Mouse (Mus musculus) forelimb bud, embryonic 11.5 days (tissue): ENCODE results near the gene Als2cr12.
"Not testable (repeated sequence)": the region's sequence is repeated elsewhere in the genome, so short reads cannot be mapped to it uniquely, and the experiment has no call there.

ENCODE experiments used
- DNase-seq: peaks from one replicate; pipeline ENCODE4 v3.0.0-alpha.2; 2012; ENCODE audit warnings: low read depth, low spot score

Gene Als2cr12

DNA sequence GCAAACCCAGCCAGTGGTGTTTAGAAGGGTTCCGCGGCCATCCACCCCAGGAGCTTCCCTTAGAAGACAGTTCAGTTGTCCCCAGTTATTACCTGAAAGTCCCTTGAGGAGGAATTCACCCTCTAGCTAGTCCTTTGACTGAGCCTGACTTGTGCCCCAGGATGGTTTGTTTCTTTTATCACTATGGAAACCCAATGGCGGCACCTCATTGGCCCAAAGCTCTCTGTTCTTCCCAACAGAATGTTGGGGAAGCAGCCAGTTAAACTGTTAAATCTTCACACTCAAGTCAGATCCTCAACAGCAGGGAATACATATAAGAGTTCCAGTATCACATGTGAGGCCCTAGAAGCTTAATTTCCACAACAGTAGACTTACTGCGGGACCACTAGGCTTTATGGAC is at the start of gene Als2cr12:
TSS of gene Als2cr12 (minus strand) at position 180 of the 400 bp plus-strand sequence.
- not testable (repeated sequence) for DNase-seq

- no peak for DNase-seq
Measured at GRCm38 (mm10) chr1:58744645-58745044, 48.9 kb upstream of the Als2cr12 start.

- no peak for DNase-seq
Measured at GRCm38 (mm10) chr1:58743252-58743651, 47.5 kb upstream of the Als2cr12 start.

DNA sequence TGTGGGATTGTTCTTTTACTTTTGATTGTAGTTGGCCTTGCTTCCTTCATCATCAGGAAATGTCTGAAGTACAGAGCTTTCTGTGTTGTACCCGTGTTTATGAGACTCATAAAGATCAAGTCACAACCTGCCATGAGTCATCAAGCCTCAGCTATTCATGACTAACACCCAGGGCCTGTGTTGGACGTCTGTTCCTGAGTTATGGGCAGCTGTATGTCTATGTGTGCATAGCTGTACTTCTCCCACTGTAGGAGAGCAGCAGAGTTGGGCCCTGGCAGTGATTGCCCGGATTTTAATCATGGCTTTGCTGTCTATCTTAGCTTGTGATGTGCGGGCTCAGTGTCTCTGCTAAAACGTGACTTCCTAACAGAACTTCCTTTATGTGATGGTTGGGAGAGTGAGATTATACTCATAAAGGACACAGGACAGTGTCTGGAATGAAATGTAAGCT is 46.8 kb upstream of the Als2cr12 start:
- no peak for DNase-seq

DNA sequence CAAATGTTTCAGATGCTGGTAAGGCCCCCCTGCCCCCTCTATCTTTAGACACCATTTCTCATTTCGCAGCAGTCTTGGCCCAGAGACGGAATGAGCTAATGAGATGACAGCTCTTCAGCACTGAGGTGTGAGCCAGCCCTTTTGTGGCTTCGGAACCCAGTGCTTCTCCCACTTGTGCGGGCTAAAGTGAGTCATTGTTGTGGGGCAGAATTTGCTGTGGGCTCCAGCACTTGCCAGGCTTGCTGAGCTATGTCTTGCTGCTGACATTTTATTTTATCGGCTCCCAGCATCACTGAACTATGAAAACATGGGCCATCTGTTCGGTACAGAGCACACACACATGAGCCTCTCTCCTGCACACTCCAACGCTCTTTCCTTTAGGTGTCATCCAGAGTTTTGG is 43.7 kb upstream of the Als2cr12 start:
- no peak for DNase-seq

DNA sequence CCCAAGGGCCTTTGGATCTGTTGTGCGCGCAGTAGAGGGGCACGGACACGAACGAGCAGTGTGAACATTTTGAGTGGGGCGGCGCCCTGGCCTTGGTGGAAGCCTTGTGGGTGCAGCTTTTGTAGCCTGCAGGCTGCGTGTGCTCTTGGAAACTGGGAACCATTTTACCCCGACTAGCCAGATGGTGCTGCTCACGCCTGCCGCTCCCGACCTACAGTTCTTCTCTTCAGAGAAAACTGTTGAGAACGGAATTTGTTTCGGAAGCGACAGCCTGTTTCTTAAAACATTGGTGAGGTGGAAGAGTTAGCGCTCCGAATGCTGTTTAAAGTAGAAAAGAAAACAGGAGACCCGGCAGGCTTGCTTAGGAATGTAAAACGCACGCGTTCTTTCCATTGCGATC is 41.2 kb upstream of the Als2cr12 start:
- no peak for DNase-seq

DNA sequence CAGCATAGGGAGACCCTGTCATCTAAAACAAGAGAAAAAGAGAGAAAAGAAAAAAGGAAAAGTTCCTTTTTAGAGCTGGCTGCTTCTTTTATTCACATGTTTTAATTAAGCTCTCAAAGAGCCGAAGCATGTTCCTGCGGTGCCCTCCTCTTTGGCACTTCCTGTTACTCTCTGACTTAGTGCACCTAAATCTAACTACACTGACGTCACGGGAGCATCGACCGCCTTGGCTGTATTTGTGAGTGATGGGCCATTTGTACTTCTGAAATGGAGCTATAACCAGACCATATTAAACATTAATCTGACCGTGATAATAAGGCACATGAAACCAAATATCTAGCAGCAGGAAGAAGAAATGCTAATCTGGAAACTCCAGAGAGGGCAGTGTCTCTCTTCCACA is 40.2 kb upstream of the Als2cr12 start:
- DNase-seq, result no peak

DNA sequence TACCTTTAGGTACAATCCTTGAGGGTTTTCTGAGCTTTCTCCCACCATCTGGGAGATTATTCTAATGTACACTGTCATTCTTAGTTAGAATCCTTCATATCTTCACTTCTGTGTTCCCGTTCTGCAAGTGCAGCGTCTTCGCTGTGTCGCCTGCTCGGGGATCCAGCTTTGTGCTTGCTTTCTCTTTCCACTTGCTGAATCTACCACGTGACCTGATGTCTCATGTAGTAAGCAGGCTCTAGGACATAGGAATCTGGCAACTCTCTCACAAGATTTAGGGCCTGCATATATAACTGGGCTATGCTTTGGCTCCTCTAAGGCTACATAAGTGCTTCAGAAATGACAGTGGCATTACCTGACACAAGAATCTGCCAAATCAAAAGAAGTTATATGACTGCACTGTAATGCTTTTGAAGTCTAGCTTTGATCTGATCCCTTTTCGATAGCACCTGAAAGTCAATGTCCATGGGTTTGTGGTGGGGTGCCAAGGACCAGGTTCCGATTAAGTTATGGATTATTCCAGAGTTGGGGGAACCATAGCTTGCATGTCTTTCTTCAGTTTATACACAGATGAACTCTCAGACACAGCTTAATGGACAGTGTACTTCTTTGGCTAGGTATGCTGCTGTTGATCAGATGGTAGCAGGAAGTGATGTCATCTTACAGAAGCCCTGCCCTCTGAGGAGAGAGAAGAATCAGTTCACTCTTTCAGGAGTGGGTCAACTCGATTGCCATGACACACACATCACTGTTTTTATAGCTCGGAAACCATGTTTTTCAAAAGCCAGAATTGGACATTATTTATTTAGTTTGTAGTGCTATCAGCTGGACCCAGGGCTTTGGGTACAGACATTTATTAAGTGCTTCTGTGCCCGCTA is 38.5 kb upstream of the Als2cr12 start:
- no peak for DNase-seq

GRCm38 (mm10) chr1:58733636-58734035 is 37.8 kb upstream of the Als2cr12 start:
- DNase-seq, result no peak

DNA sequence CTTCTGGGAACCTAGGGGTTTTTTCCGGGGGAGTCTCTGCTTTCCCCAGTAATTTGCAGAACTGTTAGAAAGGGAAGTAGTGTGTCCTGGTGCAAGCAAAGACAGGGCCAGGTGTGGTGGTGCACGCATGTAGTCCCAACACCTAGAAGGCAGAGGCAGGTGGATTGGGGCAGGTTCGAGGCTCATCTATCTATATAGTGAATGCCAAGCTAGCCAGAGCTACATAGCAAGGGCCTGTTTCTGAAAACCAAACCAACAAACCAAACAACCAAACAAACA is 32.7 kb upstream of the Als2cr12 start:
- no peak for DNase-seq

- no peak for DNase-seq
Measured at GRCm38 (mm10) chr1:58727747-58728589, 32.2 kb upstream of the Als2cr12 start.

- DNase-seq, result no peak
Measured at GRCm38 (mm10) chr1:58727019-58727746, 31.4 kb upstream of the Als2cr12 start.

- DNase-seq, result no peak
Measured at GRCm38 (mm10) chr1:58725767-58726166, 30.0 kb upstream of the Als2cr12 start.

GRCm38 (mm10) chr1:58725095-58725494 is 29.3 kb upstream of the Als2cr12 start:
- DNase-seq, result no peak

DNA sequence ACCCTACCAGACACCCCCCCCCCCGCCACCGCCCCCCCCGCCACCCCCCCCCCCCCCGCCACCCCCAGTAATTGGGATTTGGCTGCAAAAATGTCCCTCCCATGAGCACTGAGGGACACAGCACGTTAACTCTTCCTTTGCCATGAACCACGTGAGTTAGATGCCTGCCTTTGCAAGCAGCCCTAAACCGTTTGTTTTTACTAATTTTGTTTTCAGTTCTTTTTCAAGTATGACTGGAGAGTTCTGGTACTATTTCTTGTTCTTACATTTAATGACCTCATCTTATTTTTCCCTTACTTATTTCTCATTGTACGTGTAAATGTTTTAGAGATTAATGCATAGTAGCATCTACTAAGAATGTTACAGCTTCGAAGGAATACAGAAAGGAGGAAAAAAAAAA is 28.7 kb upstream of the Als2cr12 start:
- no peak for DNase-seq

DNA sequence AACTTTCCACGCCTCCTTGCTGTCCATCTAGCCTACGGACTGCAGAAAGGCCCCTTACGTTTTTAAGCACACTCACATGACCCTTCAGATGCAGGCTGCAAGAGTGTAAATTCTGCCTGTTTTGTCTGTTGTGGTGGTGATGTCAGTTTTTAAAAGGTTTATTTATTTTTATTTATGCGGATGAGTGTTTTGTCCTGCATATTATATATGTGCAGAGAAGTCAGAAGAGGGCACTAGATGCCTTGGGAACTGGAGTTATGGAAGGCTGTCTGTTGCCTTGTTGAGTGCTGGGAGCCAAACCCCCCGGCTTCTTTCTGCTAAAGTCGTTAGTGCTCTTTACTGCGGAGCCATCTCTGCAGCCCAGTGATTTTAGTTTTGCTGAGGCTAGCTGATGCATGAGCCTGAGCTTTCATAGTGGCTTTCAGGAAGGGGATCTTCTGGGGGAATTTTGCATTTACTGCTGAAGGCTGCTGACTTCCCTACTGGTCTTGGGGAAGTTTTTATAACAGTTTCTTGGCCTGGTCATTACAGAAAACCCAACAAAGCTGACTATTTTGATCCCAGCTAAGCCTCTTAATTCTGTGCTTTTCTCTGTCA is 28.1 kb upstream of the Als2cr12 start:
- no peak for DNase-seq

- no peak for DNase-seq
Measured at GRCm38 (mm10) chr1:58723062-58723808, 27.4 kb upstream of the Als2cr12 start.

DNA sequence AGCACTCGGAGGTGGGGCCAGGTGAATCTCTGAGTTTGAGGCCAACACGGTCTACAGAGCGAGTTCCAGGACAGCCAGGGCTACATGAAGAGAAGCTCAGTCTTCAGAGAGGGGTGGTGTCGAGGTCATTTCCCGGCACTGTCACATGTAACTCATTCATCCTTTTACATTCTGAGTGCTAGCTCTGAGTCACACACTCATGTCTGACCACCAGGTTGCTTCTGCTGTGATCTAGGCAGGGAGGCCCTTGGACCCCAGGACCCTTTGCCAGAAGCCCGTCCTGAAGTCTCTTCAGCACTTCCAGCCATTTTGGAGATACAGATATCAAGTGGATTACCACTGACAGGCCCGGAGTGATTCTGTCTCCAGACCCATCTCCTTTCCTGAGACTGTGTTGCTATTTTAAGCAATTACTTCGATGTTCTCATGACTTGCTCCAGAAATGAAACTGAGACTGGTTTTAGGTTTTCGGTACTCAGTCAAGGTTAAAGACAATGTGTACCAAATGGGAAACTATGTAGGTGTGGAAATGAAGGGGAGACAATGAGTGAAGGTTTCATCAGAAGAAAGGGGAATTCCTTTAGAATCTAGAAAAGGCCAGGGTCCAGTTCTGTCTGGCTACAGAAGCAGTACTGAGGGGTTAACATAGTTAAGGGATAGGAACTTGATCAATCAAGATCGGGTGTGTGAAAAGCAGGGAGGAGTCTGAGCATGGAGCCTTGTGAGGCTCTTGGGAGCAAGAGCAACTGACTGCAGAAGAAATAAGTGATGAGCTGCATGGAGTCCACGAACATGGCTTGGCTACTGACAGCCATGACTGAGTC is 26.5 kb upstream of the Als2cr12 start:
- DNase-seq, result no peak

DNA sequence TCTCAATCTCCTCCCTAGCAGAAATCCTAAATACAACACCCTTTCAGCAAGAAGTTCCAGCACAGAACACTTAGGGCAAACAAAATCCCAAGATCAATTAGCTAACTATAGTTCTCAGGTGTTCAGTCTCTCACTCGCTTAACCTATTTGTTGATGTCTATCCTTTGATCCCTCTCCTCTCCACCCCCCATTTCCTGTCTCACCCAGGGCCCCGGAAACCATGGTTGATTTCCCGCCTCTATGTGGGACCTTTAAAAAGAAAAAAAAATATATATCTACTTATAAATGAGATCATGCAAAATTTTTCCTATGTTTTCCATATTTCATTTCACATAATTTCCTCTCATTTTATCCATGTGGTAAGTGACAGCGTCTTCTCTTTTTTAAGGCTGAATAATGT is 25.2 kb upstream of the Als2cr12 start:
- DNase-seq, result no peak

DNA sequence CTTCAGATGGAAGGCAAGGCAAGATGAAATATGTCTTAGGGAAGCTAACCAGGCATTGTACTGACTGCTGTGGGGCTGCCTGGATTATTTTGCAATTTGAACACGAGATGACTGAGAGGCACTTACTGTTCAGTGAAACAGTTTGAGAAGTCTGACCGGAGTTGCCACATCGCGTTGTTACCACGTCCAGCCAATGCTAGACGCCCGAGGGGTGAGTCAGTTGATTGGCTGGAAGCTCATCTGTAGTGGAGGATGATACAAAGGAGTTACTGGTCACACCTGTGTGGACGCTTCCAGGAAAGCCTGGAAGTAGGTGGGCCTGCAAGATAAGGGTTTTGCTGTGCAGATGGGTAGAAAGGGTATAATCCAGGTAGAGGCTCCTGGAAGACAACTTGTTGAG is 24.3 kb upstream of the Als2cr12 start:
- no peak for DNase-seq
